In genomic region chr11:60909626-60910025, GRCm38 (mm10) we compare ENCODE assay signal across 25 mouse cellular contexts.
"Had no signal": no experiment of that assay in that cellular context is flagged by ENCODE, and none has a peak within 500 bp of the region (broad histone marks: within the 10 kb centered on the region; RNA-seq: fewer than 3 reads in every experiment).

No protein-coding gene starts in this region.

- H3K27ac ChIP-seq: heart, embryonic 10.5 days; heart, embryonic 13.5 days; heart, embryonic 15.5 days; hindbrain, embryonic 13.5 days; hindbrain, embryonic 15.5 days; hindbrain, postnatal 0 days; layer of hippocampus, adult 2 months; left cerebral cortex, adult 2 months; limb, embryonic 10.5 days; limb, embryonic 12.5 days; liver, embryonic 13.5 days; liver, embryonic 15.5 days had no signal

- H3K9me3 ChIP-seq: heart, embryonic 10.5 days; heart, embryonic 13.5 days; heart, embryonic 15.5 days; hindbrain, embryonic 13.5 days; hindbrain, embryonic 15.5 days; limb, embryonic 10.5 days; limb, embryonic 12.5 days; liver, embryonic 13.5 days; liver, embryonic 15.5 days had no signal

- H3K4me2 ChIP-seq: heart, embryonic 13.5 days; heart, embryonic 15.5 days; hindbrain, embryonic 13.5 days; hindbrain, embryonic 15.5 days; limb, embryonic 12.5 days; liver, embryonic 11.5 days; liver, embryonic 13.5 days; liver, embryonic 15.5 days had no signal

- ATAC-seq: hindbrain, postnatal 0 days; intestine, embryonic 16.5 days had no signal

- DNase-seq: gastrocnemius, postnatal 14 days; gastrocnemius, postnatal 36 days; heart, adult 11 months; heart, postnatal 14 days; heart, postnatal 36 days; kidney, adult 11 months; kidney, adult 8-10 months; kidney, postnatal 10 days; kidney, postnatal 25 days; kidney, postnatal 4 days; liver; liver, embryonic 13.5 days had no signal

- H3K9ac ChIP-seq: heart, embryonic 13.5 days; heart, embryonic 15.5 days; hindbrain, embryonic 13.5 days; hindbrain, embryonic 15.5 days; limb, embryonic 12.5 days; liver, embryonic 13.5 days; liver, embryonic 15.5 days had no signal

- H3K4me3 ChIP-seq: heart, embryonic 10.5 days; heart, embryonic 13.5 days; heart, embryonic 15.5 days; hindbrain, embryonic 13.5 days; hindbrain, embryonic 15.5 days; layer of hippocampus, adult 2 months; left cerebral cortex, adult 2 months; limb, embryonic 10.5 days; limb, embryonic 12.5 days; liver, embryonic 13.5 days; liver, embryonic 15.5 days had no signal

- H3K27me3 ChIP-seq: heart, embryonic 13.5 days; heart, embryonic 15.5 days; hindbrain, embryonic 13.5 days; hindbrain, embryonic 15.5 days; limb, embryonic 12.5 days; liver, embryonic 15.5 days had no signal
